Mouse (Mus musculus) gastrocnemius, postnatal 10 days (tissue): ENCODE results near the gene Rabep1. TPM values are rescaled to one million over a fixed set of nuclear protein-coding genes. Genes with fewer than 3 reads are reported as not detected.
"Not testable (repeated sequence)": the region's sequence is repeated elsewhere in the genome, so short reads cannot be mapped to it uniquely, and the experiment has no call there.

Experiments used
- DNase-seq: peaks from one replicate; pipeline ENCODE4 v3.0.0; 2021; ENCODE audit warnings: mixed read lengths
- total RNA-seq, 2 experiments: library from RNA; stranded (reverse); gene quantifications; 2 replicates each; pipeline ENCODE4 v1.2.3; 2021

Gene Rabep1
- total RNA-seq, 2 experiments from 2014 or later: 27.5 to 30.4 TPM

DNA sequence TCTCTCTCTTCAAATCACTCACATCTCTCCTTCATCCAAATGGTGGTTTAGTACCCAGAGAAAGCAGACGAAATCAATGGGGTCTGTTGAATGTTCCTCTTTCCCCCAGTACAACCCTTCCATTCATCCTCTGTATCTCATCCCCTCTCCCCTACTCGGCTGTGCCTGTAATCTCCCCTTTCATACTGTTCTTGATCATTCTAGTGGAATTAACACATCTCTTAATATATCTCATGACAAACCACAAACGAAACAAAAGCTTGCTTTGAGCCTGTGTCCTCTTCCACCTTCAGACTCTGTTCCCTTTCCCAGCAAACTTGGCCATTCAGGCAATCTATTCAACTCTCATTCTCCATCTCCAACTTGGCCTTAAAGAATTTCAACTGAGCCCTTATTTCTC is 13.4 kb upstream of the Rabep1 start:
- no peak for DNase-seq

DNA sequence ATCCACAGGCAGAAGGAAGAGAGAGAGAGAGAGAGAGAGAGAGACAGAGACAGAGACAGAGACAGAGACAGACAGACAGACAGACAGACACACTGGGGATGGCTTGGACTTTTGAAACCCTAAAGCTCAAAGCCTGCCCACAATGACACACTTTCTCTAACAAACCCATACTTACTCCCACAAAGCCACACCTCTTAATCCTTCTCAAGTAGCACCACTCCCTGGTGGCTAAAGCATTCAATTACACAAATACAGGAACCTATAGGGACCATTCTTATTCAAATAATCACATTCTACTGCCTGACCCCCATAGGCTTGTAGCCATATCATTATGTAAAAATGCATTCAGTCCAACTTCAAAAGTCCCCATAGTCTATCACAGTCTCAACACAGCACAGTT is 11.2 kb upstream of the Rabep1 start:
- no peak for DNase-seq

DNA sequence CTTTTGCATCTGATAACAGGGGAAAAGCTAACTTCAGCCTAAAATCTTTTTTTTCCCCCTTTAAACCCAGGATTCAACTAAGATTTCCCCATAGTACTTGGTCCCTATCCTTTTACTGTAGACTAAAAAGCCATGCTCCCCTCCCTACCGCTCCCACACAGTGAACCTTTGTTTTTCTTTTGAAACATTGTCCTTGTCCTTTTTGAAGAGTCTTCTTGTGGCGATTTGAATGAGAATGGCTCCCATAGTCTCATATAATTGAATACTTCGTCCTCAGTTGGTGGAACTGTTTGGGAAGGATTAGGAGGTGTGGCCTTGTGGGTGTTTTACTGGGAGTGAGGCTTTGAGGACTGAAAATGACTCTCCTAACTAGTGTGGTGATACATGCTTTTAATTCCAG is 10.7 kb upstream of the Rabep1 start:
- no peak for DNase-seq

DNA sequence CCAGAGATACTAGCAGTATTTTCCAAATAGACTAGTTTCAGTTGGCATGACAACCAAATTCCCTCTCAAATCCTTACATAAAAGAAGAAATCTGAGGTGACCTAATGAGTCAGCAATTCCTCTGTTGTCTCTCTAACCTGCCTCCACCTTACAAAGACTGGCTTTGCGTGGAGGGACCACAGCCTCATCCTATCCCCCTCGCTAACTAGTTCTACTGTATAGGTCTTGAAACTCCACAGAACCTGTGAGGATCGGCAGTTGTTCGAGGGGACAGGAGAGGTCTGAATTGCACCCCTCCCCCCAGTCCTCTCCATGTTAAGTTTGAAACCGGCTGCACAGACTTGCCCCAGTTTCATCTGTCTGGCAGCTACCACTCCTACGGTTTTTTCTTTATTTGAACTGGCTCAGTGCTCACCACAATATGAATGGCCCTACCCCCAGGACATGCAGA is 9.2 kb upstream of the Rabep1 start:
- DNase-seq: no peak

DNA sequence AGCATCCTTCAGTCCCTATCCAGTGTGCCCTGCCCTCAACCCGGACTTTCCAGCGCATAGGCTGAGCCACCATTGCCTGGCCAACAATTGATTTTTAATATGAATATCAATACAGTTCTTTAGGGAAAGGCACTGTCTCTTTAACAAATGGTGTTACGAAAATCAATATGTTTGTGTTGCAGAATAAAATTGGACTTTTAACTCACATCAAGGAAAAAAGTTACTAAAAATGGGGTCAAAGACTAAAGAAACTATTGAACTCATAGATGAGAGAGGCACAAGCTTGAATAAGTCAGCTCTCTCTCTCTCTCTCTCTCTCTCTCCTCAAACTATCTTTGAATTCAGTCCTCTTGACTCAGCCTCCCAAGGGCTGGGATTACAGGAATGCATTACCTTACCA is 7.5 kb upstream of the Rabep1 start:
- no peak for DNase-seq

DNA sequence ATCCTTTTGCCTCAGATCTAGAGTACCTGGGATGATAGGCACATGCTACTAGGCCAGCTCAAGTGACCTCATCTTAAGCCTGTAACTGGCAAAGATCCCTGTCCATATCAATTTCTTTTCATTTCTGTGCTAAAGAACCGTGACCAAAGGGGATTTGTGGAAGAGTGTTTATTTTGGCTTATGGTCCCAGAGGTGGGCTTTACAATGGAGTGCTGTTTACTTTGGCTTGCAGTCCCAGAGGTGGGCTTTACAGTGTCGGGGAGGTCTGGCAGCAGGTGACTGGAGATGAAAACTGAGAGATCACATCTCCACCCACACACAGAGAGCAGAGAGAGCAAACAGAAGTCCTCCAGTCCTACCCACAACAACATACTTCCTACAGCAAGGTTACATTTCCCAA is 6.0 kb upstream of the Rabep1 start:
- DNase-seq: no peak

DNA sequence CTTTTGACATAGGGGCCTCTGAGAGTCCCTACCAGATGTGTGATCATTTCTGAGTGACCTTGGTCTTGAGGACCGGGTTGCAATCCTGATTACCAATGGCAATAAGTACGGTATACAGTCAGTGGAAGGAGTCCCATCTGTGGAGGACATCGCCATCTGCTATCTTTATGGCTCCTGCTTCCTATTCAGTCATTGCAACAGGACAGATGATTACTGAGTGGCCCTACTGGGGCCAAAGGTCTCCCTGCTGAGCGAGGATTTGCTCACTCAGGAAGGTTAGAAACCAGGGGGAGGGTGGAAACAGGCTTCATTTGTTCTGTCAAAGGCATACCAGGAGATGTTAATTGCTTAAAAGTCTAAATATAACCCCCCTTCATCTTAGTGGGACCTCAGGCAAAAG is 1.6 kb upstream of the Rabep1 start:
- DNase-seq: no peak

DNA sequence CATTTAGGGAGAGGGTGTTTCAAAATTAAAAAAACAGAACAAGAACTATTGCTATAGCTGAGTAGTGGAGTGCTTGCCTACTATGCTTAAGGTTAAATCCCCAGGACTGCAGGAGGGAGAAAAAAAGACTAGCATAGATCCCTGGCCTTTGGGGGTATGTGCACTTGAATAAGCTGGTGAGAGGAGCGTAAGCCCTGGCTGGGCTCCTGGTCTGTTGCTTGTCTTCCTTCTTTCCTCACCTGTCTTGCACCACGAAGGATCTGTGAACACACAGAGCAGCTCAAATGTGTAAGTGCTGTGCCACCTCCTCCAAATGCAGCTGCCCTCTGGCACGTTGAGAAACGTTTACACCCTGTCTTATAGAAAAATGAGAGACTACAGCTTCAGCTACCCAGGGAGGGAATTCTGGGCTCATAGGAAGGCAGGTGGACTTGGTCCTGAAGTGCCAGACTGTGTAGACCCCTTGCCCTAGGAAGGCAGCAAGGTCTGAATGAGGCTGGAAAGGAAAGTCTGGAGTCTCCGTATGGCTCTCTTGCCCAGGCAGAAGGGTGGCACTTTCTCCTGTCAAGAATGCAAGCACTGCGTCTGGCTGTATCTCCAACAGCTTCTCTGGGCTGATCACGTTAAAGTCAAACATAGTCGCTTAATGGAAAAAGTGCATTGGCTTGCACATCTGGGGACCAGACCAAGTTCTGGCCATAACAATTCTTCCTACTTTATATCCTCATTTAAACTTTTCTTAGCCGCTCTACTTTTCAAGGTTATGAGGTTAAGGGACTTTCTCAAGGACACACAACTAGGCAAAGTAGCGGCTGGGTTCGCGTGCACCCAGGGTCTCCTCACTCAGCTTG is 652 bp upstream of the Rabep1 start:
- DNase-seq: no peak

DNA sequence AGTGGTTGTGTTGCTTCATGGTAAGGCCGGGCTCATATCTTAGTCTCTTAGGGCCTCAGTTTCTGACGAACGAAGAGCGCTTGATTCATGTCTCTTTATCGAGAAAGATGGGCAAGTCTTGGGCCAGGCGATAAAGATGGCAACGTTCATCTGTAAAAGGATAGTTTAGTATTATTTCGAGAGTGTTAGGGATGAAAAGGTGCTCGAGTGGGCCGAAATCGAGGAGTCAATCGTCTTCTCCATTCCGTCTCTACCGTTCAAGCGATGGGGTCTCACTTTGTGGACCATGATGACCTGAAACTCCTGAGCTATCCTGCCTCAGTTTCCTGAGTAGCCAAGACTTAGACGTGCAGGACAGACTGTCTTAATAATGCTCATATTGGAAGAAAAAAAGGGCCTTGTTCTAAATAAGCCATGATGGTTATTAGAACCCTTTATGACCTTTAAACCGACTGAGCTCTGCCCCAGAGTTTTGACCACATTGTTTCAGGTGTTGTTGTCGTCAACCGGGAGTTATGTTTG is 940 bp downstream of the Rabep1 start:
- DNase-seq: no peak

DNA sequence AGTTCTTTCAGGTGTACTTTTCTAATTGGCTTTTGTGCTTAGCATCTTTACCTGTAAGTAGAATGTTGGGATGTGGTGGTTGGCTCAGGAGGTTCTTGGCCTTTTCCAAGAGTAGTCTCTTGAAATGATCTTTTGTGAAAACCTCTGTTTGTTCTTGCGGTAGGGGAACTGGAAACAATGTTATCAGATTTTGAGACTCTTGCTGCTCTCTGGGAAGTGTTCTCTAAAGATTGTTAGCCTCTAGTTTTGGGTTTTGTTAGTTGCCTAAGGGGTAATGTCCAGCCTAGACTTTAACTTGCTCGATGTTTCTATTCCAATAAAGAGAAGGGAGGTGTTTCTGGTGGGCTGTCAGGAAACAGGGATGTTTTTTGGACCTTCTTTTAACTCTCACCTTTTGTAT is 1.5 kb downstream of the Rabep1 start:
- DNase-seq: no peak

DNA sequence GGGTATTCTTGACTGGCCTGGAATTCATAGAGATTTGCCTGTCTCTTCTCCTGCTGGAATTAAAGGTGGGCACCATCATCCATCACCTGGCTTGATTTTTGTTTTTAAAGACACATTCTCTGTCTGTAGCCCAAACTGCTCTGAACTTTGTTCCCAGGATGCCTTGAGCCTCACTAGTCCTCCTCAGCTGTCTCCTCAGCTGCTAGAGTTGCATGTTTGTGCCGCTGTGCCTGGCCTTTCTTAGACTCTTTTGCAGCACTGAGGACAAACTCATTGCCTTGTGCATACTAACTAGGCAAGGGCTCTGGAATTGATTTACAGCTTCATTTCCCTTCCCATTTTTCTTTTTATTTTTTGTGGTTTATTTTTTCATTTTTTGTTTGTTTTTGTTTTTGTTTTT is 15.8 kb downstream of the Rabep1 start:
- no peak for DNase-seq

DNA sequence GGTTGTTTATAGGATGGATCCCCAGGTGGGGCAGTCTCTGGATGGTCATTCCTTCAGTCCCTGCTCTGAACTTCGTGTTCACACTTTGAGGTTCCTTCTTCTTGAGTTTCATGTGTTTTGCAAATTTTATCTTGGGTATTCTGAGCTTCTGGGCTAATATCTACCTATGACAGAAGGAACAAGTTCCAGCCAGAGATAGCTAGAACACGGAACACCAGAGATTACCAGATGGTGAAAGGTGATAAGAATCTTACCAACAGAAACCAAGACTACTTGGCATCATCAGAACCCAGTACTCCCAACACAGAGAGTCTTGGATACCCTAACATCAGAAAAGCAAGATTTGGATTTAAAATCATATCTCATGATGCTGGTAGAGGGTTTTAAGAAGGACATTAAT is 18.6 kb downstream of the Rabep1 start:
- DNase-seq: not testable (repeated sequence)

DNA sequence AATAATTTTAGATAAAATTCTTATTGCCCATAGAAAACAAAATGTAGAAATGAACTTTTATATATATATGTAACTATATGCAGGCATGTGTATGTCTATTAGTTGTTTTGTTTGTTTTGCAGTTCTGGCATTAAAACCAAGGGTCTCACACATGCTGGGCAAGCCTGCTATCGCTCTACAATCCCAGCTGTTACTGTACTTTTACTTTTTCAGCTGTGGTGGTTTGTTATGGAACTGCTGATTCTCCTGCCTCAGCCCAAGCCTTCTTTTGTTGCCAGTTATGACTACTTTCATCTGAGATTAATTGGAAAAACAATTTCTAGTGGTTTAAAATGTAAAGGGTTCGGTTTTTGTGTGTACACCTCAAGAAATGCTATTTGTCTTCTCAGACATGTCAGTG is 20.6 kb downstream of the Rabep1 start:
- no peak for DNase-seq

DNA sequence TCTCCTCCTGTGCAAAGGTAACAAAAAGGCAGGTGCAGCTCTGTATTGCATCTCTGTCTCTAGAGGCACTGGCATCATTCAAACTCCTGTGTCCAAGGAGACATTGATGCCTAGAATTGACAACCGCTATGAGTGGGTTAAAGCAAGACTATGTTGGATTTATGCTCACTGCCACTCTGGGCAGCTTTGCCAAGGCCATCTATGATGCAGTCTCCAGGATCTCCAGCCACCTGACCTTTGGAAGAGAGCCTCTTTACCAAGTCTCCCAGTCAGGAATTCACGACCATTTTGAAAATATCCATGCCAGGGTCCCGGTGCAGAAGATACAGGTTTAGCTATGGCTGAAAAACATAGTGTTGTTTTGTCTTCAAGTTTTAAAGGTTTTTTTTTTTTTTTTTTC is 24.7 kb downstream of the Rabep1 start:
- DNase-seq: no peak

DNA sequence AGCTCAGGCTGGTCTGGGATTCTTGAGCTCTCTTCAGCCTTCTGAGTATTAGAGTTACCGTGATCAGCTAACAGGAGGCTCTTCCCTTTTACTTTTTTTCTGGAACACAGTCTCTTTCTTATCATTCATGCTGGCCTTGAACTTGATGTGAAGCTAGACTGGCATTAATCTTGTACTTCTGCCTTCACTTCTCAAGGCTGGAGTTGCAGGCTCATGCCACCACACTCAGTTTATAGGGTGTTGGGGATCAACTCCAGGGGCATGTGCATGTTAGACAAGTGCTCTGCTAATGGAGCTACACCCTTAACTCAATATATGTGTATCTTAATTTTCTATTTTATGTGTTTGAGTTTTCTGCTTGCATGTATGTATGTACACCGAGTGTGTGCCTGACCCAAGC is 25.2 kb downstream of the Rabep1 start:
- DNase-seq: no peak

DNA sequence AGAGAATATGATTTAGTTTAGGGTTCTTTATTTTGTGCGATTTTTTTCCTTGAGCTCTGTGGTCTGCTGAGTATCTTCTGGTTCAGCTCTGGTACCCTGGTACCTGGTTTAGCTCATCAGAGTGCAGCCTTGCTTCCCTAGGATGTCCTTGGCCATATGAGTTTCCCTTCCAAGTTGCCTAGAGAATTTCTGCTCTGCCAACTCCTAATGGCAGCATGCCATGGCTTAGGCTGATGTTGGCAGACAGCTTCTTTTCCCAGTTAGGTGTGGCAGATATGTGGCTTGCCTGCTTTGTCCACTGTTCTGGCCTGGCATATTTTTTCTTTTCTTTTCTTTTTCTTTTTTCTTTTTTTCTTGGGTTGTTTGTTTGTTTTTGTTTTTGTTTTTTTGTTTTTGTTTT is 25.8 kb downstream of the Rabep1 start:
- peak; percentile 52 for DNase-seq

DNA sequence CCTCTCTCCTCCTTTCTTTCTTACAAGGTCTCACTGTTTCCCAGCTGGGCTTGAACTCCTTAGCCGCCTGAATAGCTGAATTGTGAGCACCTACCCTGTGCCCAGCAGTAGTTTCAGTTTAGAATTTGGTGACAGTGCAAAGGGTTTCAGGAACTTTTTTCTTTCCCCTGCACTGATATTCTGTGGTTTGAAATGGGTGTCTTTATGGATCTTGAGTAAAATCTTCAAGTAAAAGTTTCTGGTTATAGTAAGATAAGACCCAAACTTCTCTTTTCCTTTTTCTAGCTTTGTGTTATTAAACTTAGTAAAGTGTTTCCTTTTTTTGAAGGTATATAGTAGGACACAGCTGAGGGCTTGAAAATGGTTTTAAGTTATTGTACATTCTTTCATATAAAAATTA is 26.5 kb downstream of the Rabep1 start:
- DNase-seq: no peak

DNA sequence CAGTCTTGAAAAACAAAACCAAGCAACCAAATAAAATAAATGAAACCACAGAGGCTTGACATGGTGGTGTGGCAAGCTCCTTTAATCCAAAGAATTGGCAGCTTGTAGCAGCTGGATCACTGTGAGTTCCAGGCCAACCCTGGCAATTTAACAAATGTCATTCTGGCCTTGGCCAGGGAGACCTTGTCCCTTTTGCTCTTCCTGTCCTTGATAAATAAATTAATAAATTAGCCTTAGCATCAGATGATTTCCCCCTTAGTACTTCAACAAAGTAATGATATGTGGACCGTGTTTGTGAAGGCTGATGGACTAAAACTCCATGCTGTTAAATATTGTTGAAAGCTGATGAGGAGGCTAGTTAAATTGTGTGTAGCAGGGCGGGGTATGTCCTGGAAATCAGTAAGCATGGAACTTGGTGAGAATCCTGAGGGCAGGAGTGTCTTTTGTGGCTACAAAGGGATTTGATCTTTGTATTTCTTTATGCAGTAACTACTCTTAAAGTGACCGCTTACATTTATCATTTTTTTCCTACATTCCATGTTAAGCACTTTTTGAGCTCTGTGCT is 27.3 kb downstream of the Rabep1 start:
- no peak for DNase-seq

DNA sequence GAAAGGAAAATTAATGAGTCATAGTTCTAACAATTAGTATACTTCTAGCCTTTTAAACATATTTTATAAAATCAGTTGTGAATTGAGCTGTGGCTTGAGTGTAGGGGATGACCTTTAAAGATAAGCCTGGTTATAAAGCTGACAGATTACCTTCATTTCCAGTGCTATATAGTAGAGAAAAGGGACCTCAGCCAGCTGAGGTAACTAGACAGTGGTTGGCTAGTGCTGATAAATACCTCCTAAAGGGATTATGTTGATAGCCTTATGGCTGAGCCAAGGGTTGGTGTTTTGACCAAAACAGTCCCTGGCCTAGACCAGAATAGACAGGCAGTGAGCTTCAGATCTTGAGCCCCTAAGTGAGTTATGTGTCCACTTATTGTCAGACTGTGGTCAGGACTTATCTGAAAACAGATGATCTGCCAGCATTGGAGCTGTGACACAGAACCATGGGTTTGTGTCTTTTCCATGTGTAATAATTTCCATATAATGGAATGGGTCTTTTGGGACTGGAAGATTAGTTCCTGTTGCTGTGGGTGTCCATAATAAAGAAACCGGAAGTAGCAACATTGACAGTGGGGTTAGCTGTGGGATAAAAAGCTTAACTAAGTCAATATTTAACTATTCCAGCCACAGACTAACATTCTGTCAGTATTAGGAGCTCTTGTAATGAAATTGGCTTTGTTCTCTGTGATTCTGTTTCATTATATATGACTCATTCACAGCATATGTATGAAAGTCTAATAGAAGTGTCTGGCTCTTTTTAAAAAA is 29.5 kb downstream of the Rabep1 start:
- no peak for DNase-seq

DNA sequence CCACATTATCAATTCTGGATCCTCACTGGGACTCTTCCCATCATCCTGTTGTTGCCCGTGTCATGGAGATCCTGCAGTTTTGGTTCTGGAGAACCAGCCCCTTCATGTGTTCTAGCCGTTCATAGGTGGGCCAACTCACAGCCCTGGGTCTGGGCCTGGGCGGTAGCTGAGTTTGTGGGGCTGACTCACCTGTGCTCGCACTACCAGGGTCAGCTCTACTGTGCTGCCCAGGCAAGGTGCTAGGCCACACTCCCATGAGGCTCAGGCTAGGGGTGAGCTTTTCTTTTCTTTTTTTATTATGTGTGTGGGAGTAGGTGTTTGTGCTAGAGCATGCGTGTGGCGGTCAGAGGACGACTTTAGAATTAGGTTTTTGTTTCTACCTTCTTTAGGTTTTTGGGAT is 33.1 kb downstream of the Rabep1 start:
- DNase-seq: no peak

DNA sequence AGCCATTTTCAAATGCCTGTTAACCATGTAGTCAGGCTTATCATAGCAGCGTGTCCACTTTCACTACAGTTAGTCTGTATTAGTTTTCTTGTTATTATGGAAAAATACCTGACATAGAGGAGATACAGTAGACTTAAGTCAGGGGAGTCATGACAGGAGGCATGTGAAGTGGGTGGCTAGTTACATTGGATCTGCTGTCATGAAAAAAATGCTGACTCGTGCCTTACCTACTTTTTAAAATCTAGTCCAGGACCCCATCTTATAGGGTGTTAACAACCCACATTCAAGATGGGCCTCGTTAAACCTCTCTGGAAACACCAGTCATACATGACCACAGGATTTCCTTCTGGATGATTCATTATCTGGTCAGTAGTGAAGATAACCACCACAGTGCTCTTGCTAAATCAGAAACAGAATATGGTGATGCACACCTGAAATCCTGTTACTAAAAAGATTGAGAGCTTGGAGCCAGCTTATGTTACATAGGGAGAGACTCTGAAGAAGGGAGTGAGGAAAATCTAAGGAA is 38.4 kb downstream of the Rabep1 start:
- DNase-seq: no peak

DNA sequence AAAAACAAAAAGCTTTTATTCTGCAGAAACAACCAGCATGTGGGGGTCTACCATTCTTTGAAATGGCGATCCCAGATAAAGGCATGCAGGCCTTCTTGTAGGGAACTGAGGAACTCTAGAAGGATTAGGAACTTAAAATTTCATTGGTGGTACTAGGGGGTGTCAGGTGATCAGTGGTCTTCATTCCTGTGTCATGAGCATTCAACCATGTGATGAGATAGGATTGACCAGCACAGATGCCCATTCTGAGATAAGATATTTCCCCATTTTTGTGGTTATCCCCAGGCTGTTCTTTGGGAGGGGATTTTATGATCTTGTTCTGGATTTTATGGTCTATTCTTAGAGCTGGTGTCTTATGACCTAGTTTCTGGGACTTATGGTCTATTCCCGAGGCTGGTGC is 46.1 kb downstream of the Rabep1 start:
- DNase-seq: no peak

DNA sequence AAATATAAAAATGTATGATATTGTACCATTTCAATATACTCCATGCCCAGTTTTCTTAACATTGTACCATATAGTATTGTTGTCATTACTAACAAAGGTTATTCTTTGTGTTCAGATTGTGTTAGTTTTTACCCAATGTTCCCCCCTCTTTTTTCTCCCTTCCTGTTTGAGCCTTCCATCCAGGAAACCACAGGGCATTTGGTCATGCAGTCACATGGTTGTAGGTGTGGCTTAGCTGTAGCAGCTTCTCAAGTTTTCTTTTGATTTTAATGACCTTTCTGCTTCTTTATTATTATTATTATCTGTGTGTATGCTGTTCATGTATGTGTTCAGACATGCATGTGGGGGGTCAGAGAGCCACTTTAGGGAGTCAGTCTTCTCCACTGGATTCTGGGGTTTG is 47.0 kb downstream of the Rabep1 start:
- DNase-seq: no peak
